Mouse (Mus musculus) MEL (cell line): ENCODE results near the gene Nfia.

Experiments
- BHLHE40 ChIP-seq: IDR thresholded peaks from 2 replicates; pipeline ENCODE4 v1.6.1; 2012; ENCODE audit warnings: low read depth, mild to moderate bottlenecking, inconsistent platforms, low read length, improper control_type of control experiment, borderline replicate concordance
- CHD1 ChIP-seq: IDR thresholded peaks from 2 replicates; pipeline ENCODE4 v1.6.1; 2012; ENCODE audit warnings: low read depth, mild to moderate bottlenecking, inconsistent platforms, low read length, improper control_type of control experiment
- CHD2 ChIP-seq: IDR thresholded peaks from 2 replicates; pipeline ENCODE4 v1.6.1; 2011; ENCODE audit warnings: low read length, improper control_type of control experiment
- CTCF ChIP-seq, 3 experiments: IDR thresholded peaks in 2 of 3; conservative IDR thresholded peaks in 1 of 3; 2 replicates each; pipeline ENCODE4 v1.5.1; 2011 to 2012; ENCODE audit warnings: low read length in 3 of 3, low read depth in 2 of 3, mild to moderate bottlenecking in 2 of 3, improper control_type of control experiment in 1 of 3, inconsistent platforms in 1 of 3, mixed read lengths in 1 of 3, moderate library complexity in 1 of 3; ENCODE audit not compliant: control insufficient read depth in 1 of 3, insufficient read depth in 1 of 3, poor library complexity in 1 of 3, severe bottlenecking in 1 of 3
- EP300 ChIP-seq, 2 experiments: IDR thresholded peaks; 2 replicates each; pipeline ENCODE4 v1.6.1; 2011; ENCODE audit warnings: improper control_type of control experiment in 2 of 2, low read length in 2 of 2, low read depth in 1 of 2, mild to moderate bottlenecking in 1 of 2
- HCFC1 ChIP-seq: IDR thresholded peaks from 2 replicates; pipeline ENCODE4 v1.6.1; 2012; ENCODE audit warnings: low read depth, mild to moderate bottlenecking, inconsistent platforms, low read length, improper control_type of control experiment, moderate library complexity
- JUND ChIP-seq: IDR thresholded peaks from 2 replicates; pipeline ENCODE4 v1.6.1; 2011; ENCODE audit warnings: low read depth, mild to moderate bottlenecking, improper control_type of control experiment, low read length
- MAFK ChIP-seq: IDR thresholded peaks from 2 replicates; pipeline ENCODE4 v1.6.1; 2011; ENCODE audit warnings: low read depth, mild to moderate bottlenecking, low read length, improper control_type of control experiment, borderline replicate concordance
- MAX ChIP-seq: IDR thresholded peaks from 2 replicates; pipeline ENCODE4 v1.6.1; 2011; ENCODE audit warnings: low read length, improper control_type of control experiment
- MEF2A ChIP-seq: IDR thresholded peaks from 2 replicates; pipeline ENCODE4 v1.6.1; 2014; ENCODE audit warnings: low read depth, mild to moderate bottlenecking, inconsistent platforms, low read length, improper control_type of control experiment; ENCODE audit not compliant: poor library complexity, insufficient replicate concordance, severe bottlenecking; ENCODE audit errors: extremely low read depth
- MXI1 ChIP-seq: IDR thresholded peaks from 2 replicates; pipeline ENCODE4 v1.6.1; 2011; ENCODE audit warnings: mild to moderate bottlenecking, low read depth, low read length, improper control_type of control experiment
- MYB ChIP-seq: IDR thresholded peaks from 2 replicates; pipeline ENCODE4 v1.6.1; 2011; ENCODE audit warnings: mild to moderate bottlenecking, low read depth, low read length, improper control_type of control experiment
- POLR2A ChIP-seq, 2 experiments: IDR thresholded peaks; 2 replicates each; pipeline ENCODE4 v1.6.1; 2011 to 2012; ENCODE audit warnings: low read length in 2 of 2, mild to moderate bottlenecking in 2 of 2, control low read depth in 1 of 2, improper control_type of control experiment in 1 of 2, low read depth in 1 of 2, moderate library complexity in 1 of 2; ENCODE audit not compliant: control insufficient read depth in 1 of 2, insufficient read depth in 1 of 2, poor library complexity in 1 of 2
- ZNF384 ChIP-seq: IDR thresholded peaks from 2 replicates; pipeline ENCODE4 v1.6.1; 2012; ENCODE audit warnings: low read depth, mild to moderate bottlenecking, inconsistent platforms, low read length, improper control_type of control experiment

DNA sequence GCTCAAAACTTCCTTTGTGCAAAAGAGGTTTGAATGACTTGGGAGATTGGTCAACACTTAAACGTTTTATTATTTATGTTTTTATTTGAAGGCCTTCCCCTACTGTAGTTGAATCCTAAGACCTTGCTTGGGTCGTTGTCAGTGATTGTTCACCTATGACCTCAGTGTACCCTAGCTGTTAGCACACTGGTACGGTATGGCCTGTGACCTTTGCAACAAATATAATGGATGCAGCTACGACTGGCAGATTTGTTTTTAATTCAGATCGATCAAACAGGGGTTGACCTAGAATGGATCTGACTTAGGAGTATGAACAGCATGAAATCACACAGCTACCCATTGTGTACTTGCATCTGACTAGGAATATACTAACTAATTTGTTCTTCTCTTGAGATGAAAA is 266.6 kb downstream of the Nfia start:
- TF ChIP-seq CTCF (IDR thresholded peaks at IDR 0.05 in 2 of 3, conservative IDR thresholded peaks at IDR 0.05 in 1 of 3; ENCODE audit: control insufficient read depth in 1 of 3, insufficient read depth in 1 of 3, low read depth in 2 of 3, low read length in 3 of 3, poor library complexity in 1 of 3, severe bottlenecking in 1 of 3) (no peak), HCFC1 (no peak), MAX (no peak), EP300 (IDR thresholded peaks at IDR 0.05; ENCODE audit: low read depth in 1 of 2, low read length in 2 of 2) (no peak), MAFK (no peak), CHD2 (no peak), MYB (no peak), ZNF384 (no peak), POLR2A (IDR thresholded peaks at IDR 0.05; ENCODE audit: control insufficient read depth in 1 of 2, insufficient read depth in 1 of 2, low read depth in 1 of 2, low read length in 2 of 2, poor library complexity in 1 of 2) (no peak), JUND (no peak), MXI1 (no peak), MEF2A (no peak), BHLHE40 (no peak), CHD1 (no peak)
